ENCODE assay signal across 8 mouse cellular contexts in the genomic region with DNA sequence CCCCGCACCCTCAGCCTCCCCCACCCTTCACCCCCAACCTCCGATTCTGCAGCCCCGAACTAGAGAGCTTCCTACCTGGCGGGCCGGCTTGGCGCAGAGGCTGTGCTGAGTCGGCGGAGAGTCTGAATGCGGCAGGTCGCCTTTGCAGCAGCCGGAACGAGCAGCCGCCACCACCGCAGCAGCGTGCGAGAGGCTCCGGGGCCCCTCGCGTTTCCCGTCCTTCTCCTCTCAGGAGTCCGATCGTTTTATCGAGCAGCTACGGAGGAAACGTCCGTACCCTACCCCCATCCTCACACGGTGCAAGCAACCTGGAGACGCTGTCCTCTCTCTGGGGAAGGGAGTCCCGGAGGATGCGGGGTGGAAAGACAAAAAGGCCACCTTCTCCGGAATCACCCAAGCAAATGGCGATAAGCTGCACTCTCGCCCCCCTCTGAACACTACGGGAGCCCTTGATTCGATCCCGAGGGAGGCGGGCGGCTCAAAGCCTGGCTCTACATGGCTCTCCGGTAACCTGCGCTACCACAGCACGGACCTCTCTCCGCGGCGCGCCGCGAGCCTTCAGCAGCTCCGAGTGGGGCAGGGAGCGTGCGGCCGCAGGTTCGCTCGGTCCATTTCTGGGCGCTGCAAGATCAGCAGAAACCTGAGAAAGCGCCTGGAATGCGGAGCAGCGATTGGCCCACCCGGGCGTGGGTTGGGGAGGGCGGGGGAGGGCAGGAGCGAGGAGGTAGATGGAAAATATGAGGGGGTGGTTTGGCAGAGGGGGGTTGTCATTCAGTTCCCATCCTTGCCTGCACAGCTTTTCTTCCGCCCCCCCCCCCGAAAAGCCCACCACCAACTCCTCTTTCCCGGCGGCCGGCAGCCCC. TPM values are rescaled to one million over a fixed set of nuclear protein-coding genes. Genes with fewer than 3 reads are reported as not detected.
A peak's percentile ranks its signal among the peaks of the same experiment; 100 is the strongest.
DNase-seq lines count a peak whose midpoint lies in the region; ATAC-seq lines count a peak whose summit lies in the region.

No protein-coding gene starts in this region.

- WGBS in embryonic facial prominence, embryonic 12.5 days, result under 1% methylated on average over 66 of the region's 66 CpGs
- WGBS in hindbrain, embryonic 15.5 days, result 0% methylated on average over 66 of the region's 66 CpGs
- under 1% methylated on average over 65 of the region's 66 CpGs for WGBS in neural tube, embryonic 11.5 days

- H3K4me1 ChIP-seq in embryonic facial prominence, embryonic 12.5 days, result peaks cover 21% of the 10 kb centered on the region
- H3K4me1 ChIP-seq in hindbrain, embryonic 15.5 days (replicated peaks), result peaks cover 37% of the 10 kb centered on the region
- peaks cover 5% of the 10 kb centered on the region; the same call in 1 of the 2 replicates for H3K4me1 ChIP-seq in neural tube, embryonic 11.5 days (ENCODE audit: control insufficient read depth, insufficient read depth, low read length)

- peak overlapping the region; percentile 49 for H3K4me3 ChIP-seq in embryonic facial prominence, embryonic 12.5 days
- peak overlapping the region; percentile 60 for H3K4me3 ChIP-seq in hindbrain, embryonic 15.5 days
- peak overlapping the region; percentile 49 for H3K4me3 ChIP-seq in neural tube, embryonic 11.5 days (ENCODE audit: low read depth, low read length)

- no peak overlapping the region for H3K27ac ChIP-seq in embryonic facial prominence, embryonic 12.5 days
- H3K27ac ChIP-seq in hindbrain, embryonic 15.5 days (replicated peaks), result peak overlapping the region; percentile 67
- H3K27ac ChIP-seq in neural tube, embryonic 11.5 days (ENCODE audit: low read depth, low read length), result no peak overlapping the region

- peak overlapping the region; percentile 99 for H3K4me2 ChIP-seq in embryonic facial prominence, embryonic 12.5 days (replicated peaks)
- H3K4me2 ChIP-seq in hindbrain, embryonic 15.5 days, result peak overlapping the region; percentile 98
- peak overlapping the region; percentile 98 for H3K4me2 ChIP-seq in neural tube, embryonic 11.5 days (ENCODE audit: low read depth)

- H3K9me3 ChIP-seq in embryonic facial prominence, embryonic 12.5 days, result no peaks in the 10 kb centered on the region
- no peaks in the 10 kb centered on the region for H3K9me3 ChIP-seq in hindbrain, embryonic 15.5 days
- H3K9me3 ChIP-seq in neural tube, embryonic 11.5 days (ENCODE audit: control insufficient read depth, low read length), result no peaks in the 10 kb centered on the region

- ATAC-seq in embryonic facial prominence, embryonic 12.5 days (ENCODE audit: insufficient number of reproducible peaks, insufficient read depth, low FRiP score, low TSS enrichment), result peak; percentile 18; the same call in 1 of the 2 replicates
- peak; percentile 55 for ATAC-seq in hindbrain, embryonic 15.5 days (ENCODE audit: low FRiP score, low read depth)
- peak; percentile 29 for ATAC-seq in neural tube, embryonic 11.5 days (ENCODE audit: insufficient read depth, low FRiP score, low TSS enrichment)

- H3K27me3 ChIP-seq in embryonic facial prominence, embryonic 12.5 days, result peaks cover 62% of the 10 kb centered on the region
- H3K27me3 ChIP-seq in hindbrain, embryonic 15.5 days, result peaks cover 33% of the 10 kb centered on the region
- H3K27me3 ChIP-seq in neural tube, embryonic 11.5 days (ENCODE audit: control insufficient read depth, insufficient read depth, low read length), result peaks cover 51% of the 10 kb centered on the region

- H3K36me3 ChIP-seq in embryonic facial prominence, embryonic 12.5 days, result no peaks in the 10 kb centered on the region
- H3K36me3 ChIP-seq in hindbrain, embryonic 15.5 days, result no peaks in the 10 kb centered on the region
- H3K36me3 ChIP-seq in neural tube, embryonic 11.5 days (ENCODE audit: control insufficient read depth, insufficient read depth, low read length), result no peaks in the 10 kb centered on the region

- intact Hi-C loops in left cerebral cortex, postnatal 25 days (cut with DNase I), result loop anchor here (1.0 to 2.0 kb wide), 3 partner anchors 56 to 75 kb away; no protein-coding TSS in a partner anchor

- H3K9ac ChIP-seq in embryonic facial prominence, embryonic 12.5 days, result peak overlapping the region; percentile 47
- H3K9ac ChIP-seq in hindbrain, embryonic 15.5 days, result peak overlapping the region; percentile 53
- peak overlapping the region; percentile 37 for H3K9ac ChIP-seq in neural tube, embryonic 11.5 days (ENCODE audit: low read length)

- DNase-seq in gastrocnemius, postnatal 4 days (ENCODE audit: low spot score in 2 of 2), result peak; percentile 18 to 19
- no peak for DNase-seq in gastrocnemius, adult 18-20 months (ENCODE audit: low spot score)
- peak; percentile 52 for DNase-seq in R1 (ENCODE audit: low read depth, low spot score)
- DNase-seq in left cerebral cortex, postnatal 25 days (ENCODE audit: low spot score in 2 of 2), result peak; percentile 70 to 72
- DNase-seq in neural tube, embryonic 11.5 days (ENCODE audit: low spot score), result peak; percentile 61
- no peak for DNase-seq in spleen, adult 18-20 months

RNA-seq across cellular contexts. Expression of a gene that starts 1.8 kb away (rescaled TPM):
- 1 to 10 TPM; 5.7 to 7.0 TPM for total RNA-seq in gastrocnemius, postnatal 4 days (2021)
- total RNA-seq in gastrocnemius, adult 18-20 months (2021), result 1 to 10 TPM; 1.9 to 2.0 TPM
- polyA plus RNA-seq in embryonic facial prominence, embryonic 12.5 days (2016; fragmentation: Nextera tagmentation; extraction: Ambion mirVana), result 2.6 and 2.7 TPM in 2 replicates
- 3.2 and 3.8 TPM in 2 replicates for polyA plus RNA-seq in hindbrain, embryonic 15.5 days (2015; fragmentation: Nextera tagmentation; extraction: Ambion mirVana)
- total RNA-seq in left cerebral cortex, postnatal 25 days (2021), result 100 to 1,000 TPM in 1 of 2 experiments, 10 to 100 TPM in 1; 95.1 to 113 TPM
- 1.4 and 1.5 TPM in 2 replicates for polyA plus RNA-seq in neural tube, embryonic 11.5 days (2014; fragmentation: Nextera tagmentation; extraction: Ambion mirVana)

Comparison
In these comparisons a context has a peak if more than half of its experiments do, and no peak if none do; other contexts are left out.
1. DNase-seq: peak in gastrocnemius, postnatal 4 days (2 of 2), R1 (single experiment), left cerebral cortex, postnatal 25 days (2 of 2) and neural tube, embryonic 11.5 days (single experiment); none in gastrocnemius, adult 18-20 months (single experiment) and spleen, adult 18-20 months (0 of 2).
2. RNA of a gene that starts 1.8 kb away (total RNA-seq): 95.1 to 113 TPM in left cerebral cortex, postnatal 25 days; 5.7 to 7.0 TPM in gastrocnemius, postnatal 4 days and 1.9 to 2.0 TPM in gastrocnemius, adult 18-20 months; every median in the first group is over 10 times any median in the second.
3. Peak in every context shown above with its lines, with median percentiles within 50 percentile points of each other: ATAC-seq, H3K4me2 ChIP-seq, H3K4me3 ChIP-seq and H3K9ac ChIP-seq.